Comparison of ENCODE assay signal across 14 mouse cellular contexts in genomic region chr5:136939284-136939683, GRCm38 (mm10). TPM values are rescaled to one million over a fixed set of nuclear protein-coding genes. Genes with fewer than 3 reads are reported as not detected.
DNase-seq lines count a peak whose midpoint lies in the region; ATAC-seq and TF ChIP-seq lines count a peak whose summit lies in the region.
"Had no signal": no experiment of that assay in that cellular context is flagged by ENCODE, and none has a peak within 500 bp of the region (broad histone marks: within the 10 kb centered on the region; RNA-seq: fewer than 3 reads in every experiment).

No protein-coding gene starts in this region.

- no peak for ATAC-seq in embryonic facial prominence, embryonic 11.5 days (replicated peaks; ENCODE audit: insufficient number of reproducible peaks, low FRiP score, low TSS enrichment, low read depth)
- no peak for ATAC-seq in stomach, postnatal 0 days (ENCODE audit: low FRiP score, low TSS enrichment)
- ATAC-seq: forebrain, embryonic 13.5 days; midbrain, embryonic 16.5 days had no signal

- TF ChIP-seq POLR2A in lung, adult 2 months (IDR thresholded peaks at IDR 0.05; ENCODE audit: borderline replicate concordance, extremely low read depth, low read depth, low read length): no peak

- no peak overlapping the region for H3K27ac ChIP-seq in embryonic facial prominence, embryonic 11.5 days (replicated peaks; ENCODE audit: low read depth, low read length)
- H3K27ac ChIP-seq in embryonic facial prominence, embryonic 10.5 days (replicated peaks): no peak overlapping the region
- H3K27ac ChIP-seq in stomach, postnatal 0 days (replicated peaks): no peak overlapping the region
- H3K27ac ChIP-seq: forebrain, embryonic 13.5 days; heart, embryonic 15.5 days; limb, embryonic 15.5 days had no signal

- H3K9me3 ChIP-seq in embryonic facial prominence, embryonic 11.5 days (replicated peaks; ENCODE audit: control insufficient read depth, low read length): no peaks in the 10 kb centered on the region
- no peaks in the 10 kb centered on the region for H3K9me3 ChIP-seq in embryonic facial prominence, embryonic 10.5 days
- no peaks in the 10 kb centered on the region for H3K9me3 ChIP-seq in stomach, postnatal 0 days (ENCODE audit: control insufficient read depth, low read length)
- H3K9me3 ChIP-seq: heart, embryonic 15.5 days; limb, embryonic 15.5 days had no signal

- no peaks in the 10 kb centered on the region for H3K27me3 ChIP-seq in embryonic facial prominence, embryonic 11.5 days (ENCODE audit: control insufficient read depth, insufficient read depth, low read length)
- H3K27me3 ChIP-seq in embryonic facial prominence, embryonic 10.5 days (replicated peaks; ENCODE audit: low read depth, poor library complexity, severe bottlenecking): no peaks in the 10 kb centered on the region
- no peaks in the 10 kb centered on the region for H3K27me3 ChIP-seq in stomach, postnatal 0 days (ENCODE audit: control insufficient read depth, insufficient read depth, low read length)
- H3K27me3 ChIP-seq: forebrain, embryonic 13.5 days; heart, embryonic 15.5 days; limb, embryonic 15.5 days had no signal

- no peak overlapping the region for H3K4me2 ChIP-seq in embryonic facial prominence, embryonic 11.5 days (ENCODE audit: low read depth, low read length)
- H3K4me2 ChIP-seq in stomach, postnatal 0 days (replicated peaks; ENCODE audit: low read depth): no peak overlapping the region
- H3K4me2 ChIP-seq: forebrain, embryonic 13.5 days; heart, embryonic 15.5 days; limb, embryonic 15.5 days had no signal

- H3K4me1 ChIP-seq in embryonic facial prominence, embryonic 11.5 days (ENCODE audit: control insufficient read depth, insufficient read depth, low read length): no peaks in the 10 kb centered on the region
- peaks cover 7% of the 10 kb centered on the region; the same call in 1 of the 2 replicates for H3K4me1 ChIP-seq in embryonic facial prominence, embryonic 10.5 days
- no peaks in the 10 kb centered on the region for H3K4me1 ChIP-seq in lung, adult 2 months (ENCODE audit: control insufficient read depth, insufficient read depth, low read length)
- H3K4me1 ChIP-seq in stomach, postnatal 0 days (replicated peaks; ENCODE audit: control insufficient read depth, insufficient read depth): no peaks in the 10 kb centered on the region
- H3K4me1 ChIP-seq: forebrain, embryonic 13.5 days; limb, embryonic 15.5 days had no signal

- TF ChIP-seq EP300 in stomach, postnatal 0 days (optimal IDR thresholded peaks at IDR 0.05): no peak

- H3K4me3 ChIP-seq in embryonic facial prominence, embryonic 11.5 days (ENCODE audit: low read depth, low read length): no peak overlapping the region
- no peak overlapping the region for H3K4me3 ChIP-seq in embryonic facial prominence, embryonic 10.5 days
- H3K4me3 ChIP-seq in lung, adult 2 months (replicated peaks; ENCODE audit: extremely low read depth, low read depth, low read length): no peak overlapping the region
- H3K4me3 ChIP-seq in stomach, postnatal 0 days (ENCODE audit: low read depth, low read length): no peak overlapping the region
- H3K4me3 ChIP-seq: forebrain, embryonic 13.5 days; heart, embryonic 15.5 days; limb, embryonic 15.5 days had no signal

- H3K9ac ChIP-seq in embryonic facial prominence, embryonic 11.5 days (replicated peaks; ENCODE audit: low read length): no peak overlapping the region
- no peak overlapping the region for H3K9ac ChIP-seq in stomach, postnatal 0 days (ENCODE audit: low read length)
- H3K9ac ChIP-seq: forebrain, embryonic 13.5 days; heart, embryonic 15.5 days; limb, embryonic 15.5 days had no signal

- 62% methylated on average over 7 of the region's 7 CpGs for WGBS in embryonic facial prominence, embryonic 11.5 days
- 64% methylated on average over 7 of the region's 7 CpGs for WGBS in embryonic facial prominence, embryonic 10.5 days
- WGBS in lung, adult 2 months: 68% methylated on average over 7 of the region's 7 CpGs
- WGBS in stomach, postnatal 0 days: 70% methylated on average over 7 of the region's 7 CpGs

- peak; percentile 7 for DNase-seq in embryonic facial prominence, embryonic 11.5 days (ENCODE audit: low spot score)
- DNase-seq in embryonic facial prominence, embryonic 10.5 days (ENCODE audit: low spot score): no peak
- DNase-seq in lung, adult 2 months: no peak
- DNase-seq in lung, postnatal 36 days: no peak
- DNase-seq in T-cell, adult 2 months (ENCODE audit: low spot score): peak; percentile 26
- DNase-seq in stomach, postnatal 0 days (ENCODE audit: low spot score): no peak
- DNase-seq in frontal cortex, postnatal 14 days (ENCODE audit: low spot score in 2 of 2): no peak
- no peak for DNase-seq in urinary bladder, adult 2 months (ENCODE audit: low spot score)
- DNase-seq: adrenal gland, adult 8-10 months; right cerebral cortex, postnatal 25 days had no signal

- H3K36me3 ChIP-seq in embryonic facial prominence, embryonic 11.5 days (replicated peaks; ENCODE audit: control insufficient read depth, insufficient read depth, low read depth, low read length): no peaks in the 10 kb centered on the region
- H3K36me3 ChIP-seq in embryonic facial prominence, embryonic 10.5 days (replicated peaks): no peaks in the 10 kb centered on the region
- H3K36me3 ChIP-seq in stomach, postnatal 0 days (ENCODE audit: control insufficient read depth, insufficient read depth, low read length): no peaks in the 10 kb centered on the region
- H3K36me3 ChIP-seq: heart, embryonic 15.5 days; limb, embryonic 15.5 days had no signal

- TF ChIP-seq CTCF in lung, adult 2 months (IDR thresholded peaks at IDR 0.05; ENCODE audit: insufficient read depth, low read length): peak; percentile 50
- TF ChIP-seq CTCF in stomach, postnatal 0 days (IDR thresholded peaks at IDR 0.05; ENCODE audit: low read depth): peak; percentile 61

RNA-seq across cellular contexts. Expression of gene Fis1, which starts 13.8 kb away (rescaled TPM):
- 298 and 318 TPM in 2 replicates for polyA plus RNA-seq in embryonic facial prominence, embryonic 11.5 days (2014; fragmentation: Nextera tagmentation; extraction: Ambion mirVana)
- polyA plus RNA-seq in embryonic facial prominence, embryonic 10.5 days (2016; fragmentation: Nextera tagmentation; extraction: Ambion mirVana): 267 and 272 TPM in 2 replicates
- 203 and 217 TPM in 2 replicates for polyA plus RNA-seq in lung, adult 2 months (2012; rRNA removed)
- 255 and 270 TPM in 2 replicates for polyA plus RNA-seq in stomach, postnatal 0 days (2015; fragmentation: Nextera tagmentation; extraction: Ambion mirVana)
- 190 and 203 TPM in 2 replicates for polyA plus RNA-seq in urinary bladder, adult 2 months (2012; rRNA removed)

RNA-seq across cellular contexts. Expression of gene Cldn15, which starts 27.1 kb away (rescaled TPM):
- 0.22 and 0.25 TPM in 2 replicates for polyA plus RNA-seq in embryonic facial prominence, embryonic 11.5 days (2014; fragmentation: Nextera tagmentation; extraction: Ambion mirVana)
- 0.10 and 0.29 TPM in 2 replicates for polyA plus RNA-seq in embryonic facial prominence, embryonic 10.5 days (2016; fragmentation: Nextera tagmentation; extraction: Ambion mirVana)
- polyA plus RNA-seq in lung, adult 2 months (2012; rRNA removed): 20.6 and 27.6 TPM in 2 replicates
- polyA plus RNA-seq in stomach, postnatal 0 days (2015; fragmentation: Nextera tagmentation; extraction: Ambion mirVana): 5.1 and 6.8 TPM in 2 replicates
- polyA plus RNA-seq in urinary bladder, adult 2 months (2012; rRNA removed): 6.5 and 10.6 TPM in 2 replicates

RNA-seq across cellular contexts. Expression of gene Ift22, which starts 31.3 kb away (rescaled TPM):
- polyA plus RNA-seq in embryonic facial prominence, embryonic 11.5 days (2014; fragmentation: Nextera tagmentation; extraction: Ambion mirVana): 72.5 and 83.4 TPM in 2 replicates
- 77.9 and 86.1 TPM in 2 replicates for polyA plus RNA-seq in embryonic facial prominence, embryonic 10.5 days (2016; fragmentation: Nextera tagmentation; extraction: Ambion mirVana)
- polyA plus RNA-seq in lung, adult 2 months (2012; rRNA removed): 10.8 and 13.4 TPM in 2 replicates
- polyA plus RNA-seq in stomach, postnatal 0 days (2015; fragmentation: Nextera tagmentation; extraction: Ambion mirVana): 26.1 and 28.4 TPM in 2 replicates
- 22.5 and 22.6 TPM in 2 replicates for polyA plus RNA-seq in urinary bladder, adult 2 months (2012; rRNA removed)

RNA-seq across cellular contexts. Expression of gene Plod3, which starts 47.5 kb away (rescaled TPM):
- polyA plus RNA-seq in embryonic facial prominence, embryonic 11.5 days (2014; fragmentation: Nextera tagmentation; extraction: Ambion mirVana): 23.1 and 28.0 TPM in 2 replicates
- 42.6 and 44.6 TPM in 2 replicates for polyA plus RNA-seq in embryonic facial prominence, embryonic 10.5 days (2016; fragmentation: Nextera tagmentation; extraction: Ambion mirVana)
- 84.8 and 85.6 TPM in 2 replicates for polyA plus RNA-seq in lung, adult 2 months (2012; rRNA removed)
- 16.4 and 17.2 TPM in 2 replicates for polyA plus RNA-seq in stomach, postnatal 0 days (2015; fragmentation: Nextera tagmentation; extraction: Ambion mirVana)
- 45.8 and 50.9 TPM in 2 replicates for polyA plus RNA-seq in urinary bladder, adult 2 months (2012; rRNA removed)

RNA-seq across cellular contexts. Expression of gene Znhit1, which starts 48.5 kb away (rescaled TPM):
- 101 and 104 TPM in 2 replicates for polyA plus RNA-seq in embryonic facial prominence, embryonic 11.5 days (2014; fragmentation: Nextera tagmentation; extraction: Ambion mirVana)
- 106 and 117 TPM in 2 replicates for polyA plus RNA-seq in embryonic facial prominence, embryonic 10.5 days (2016; fragmentation: Nextera tagmentation; extraction: Ambion mirVana)
- polyA plus RNA-seq in lung, adult 2 months (2012; rRNA removed): 70.3 and 82.0 TPM in 2 replicates
- polyA plus RNA-seq in stomach, postnatal 0 days (2015; fragmentation: Nextera tagmentation; extraction: Ambion mirVana): 81.0 and 89.1 TPM in 2 replicates
- polyA plus RNA-seq in urinary bladder, adult 2 months (2012; rRNA removed): 62.3 and 66.6 TPM in 2 replicates

Comparison
In these comparisons a context has a peak if more than half of its experiments do, and no peak if none do; other contexts are left out.
1. DNase-seq: peak in embryonic facial prominence, embryonic 11.5 days (single experiment) and T-cell, adult 2 months (single experiment); none in embryonic facial prominence, embryonic 10.5 days (single experiment), lung, adult 2 months (single experiment), lung, postnatal 36 days (single experiment), stomach, postnatal 0 days (single experiment), frontal cortex, postnatal 14 days (0 of 2) and urinary bladder, adult 2 months (single experiment).